Mouse (Mus musculus) frontal cortex, adult 2 months (tissue): ENCODE data around the gene Kansl1l. TPM values are rescaled to one million over a fixed set of nuclear protein-coding genes. Genes with fewer than 3 reads are reported as not detected.
A peak's percentile ranks its signal among the peaks of the same experiment; 100 is the strongest.
"Not testable (repeated sequence)": the region's sequence is repeated elsewhere in the genome, so short reads cannot be mapped to it uniquely, and the experiment has no call there.

ENCODE experiments used
- DNase-seq, 2 experiments: peaks; one replicate each; pipeline ENCODE4 v3.0.0; 2022; ENCODE audit warnings: low spot score in 1 of 2; ENCODE audit errors: extremely low spot score in 1 of 2
- polyA plus RNA-seq: library from polyadenylated mRNA; depleted of rRNA; stranded (reverse); fragments of >200 nt; gene quantifications from 2 replicates; pipeline ENCODE4 v1.2.3, GENCODE M21; 2012; rRNA removed

Kansl1l gene
- polyA plus RNA-seq, 1 experiment, result 12.7 TPM

- peak; percentile 72 to 92 for DNase-seq
Observed at GRCm38 (mm10) chr1:66700693-66701575, 116.4 kb downstream of the Kansl1l start, which contains the start of gene Rpe. Gene Rpe (plus strand): TSS chr1:66700831.

GRCm38 (mm10) chr1:66700149-66700692 lies 117.1 kb downstream of the Kansl1l start:
- no peak for DNase-seq

- DNase-seq, result not testable (repeated sequence)
Observed at GRCm38 (mm10) chr1:66699630-66700029, 117.7 kb downstream of the Kansl1l start.

- DNase-seq, result no peak
Observed at GRCm38 (mm10) chr1:66695296-66695695, 122.1 kb downstream of the Kansl1l start.

GRCm38 (mm10) chr1:66694266-66694665 lies 123.1 kb downstream of the Kansl1l start:
- no peak for DNase-seq

GRCm38 (mm10) chr1:66692780-66693392 lies 124.5 kb downstream of the Kansl1l start:
- DNase-seq, result peak in 1 of 2 experiments; percentile 7

GRCm38 (mm10) chr1:66692308-66692707 lies 125.1 kb downstream of the Kansl1l start:
- no peak for DNase-seq

GRCm38 (mm10) chr1:66691772-66692171 lies 125.6 kb downstream of the Kansl1l start:
- no peak for DNase-seq

- no peak for DNase-seq
Observed at GRCm38 (mm10) chr1:66682974-66683373, 134.4 kb downstream of the Kansl1l start.

GRCm38 (mm10) chr1:66678662-66679061 lies 138.7 kb downstream of the Kansl1l start:
- DNase-seq, result no peak

- no peak for DNase-seq
Observed at GRCm38 (mm10) chr1:66677928-66678327, 139.4 kb downstream of the Kansl1l start.

- no peak for DNase-seq
Observed at GRCm38 (mm10) chr1:66672812-66673211, 144.6 kb downstream of the Kansl1l start.

GRCm38 (mm10) chr1:66671475-66671874 lies 145.9 kb downstream of the Kansl1l start:
- no peak for DNase-seq

Other genes with a start within 250 kb of the Kansl1l start
- gene Rpe, start 116.7 kb downstream of the Kansl1l start, polyA plus RNA-seq, result 26.1 and 26.5 TPM in 2 replicates
- gene Acadl, start 45.7 kb upstream of the Kansl1l start, polyA plus RNA-seq, result 32.8 and 36.1 TPM in 2 replicates
- 3.5 and 3.7 TPM in 2 replicates for gene Myl1, start 127.8 kb upstream of the Kansl1l start, polyA plus RNA-seq
- gene Lancl1, start 221.3 kb upstream of the Kansl1l start, polyA plus RNA-seq, result 200 and 226 TPM in 2 replicates